In genomic region chr13:36108528-36108927, GRCm38 (mm10) we compare ENCODE assay signal across 14 mouse cellular contexts.
"Had no signal": no experiment of that assay in that cellular context is flagged by ENCODE, and none has a peak within 500 bp of the region (broad histone marks: within the 10 kb centered on the region; RNA-seq: fewer than 3 reads in every experiment).

No protein-coding gene starts in this region.

- DNase-seq: liver, embryonic 13.5 days; liver, postnatal 0 days; lung, adult 2 months; lung, postnatal 14 days; retina, postnatal 1 day; right cerebral cortex, adult 18-20 months; right cerebral cortex, postnatal 25 days; right cerebral cortex, postnatal 4 days; spleen, adult 18-20 months; thymus, adult 18-20 months; thymus, postnatal 14 days; thymus, postnatal 36 days had no signal

- ATAC-seq: liver, postnatal 0 days; midbrain, embryonic 13.5 days; midbrain, embryonic 15.5 days had no signal
